Mouse (Mus musculus): Measurements from ENCODE around the gene E330034G19Rik.
"Not testable (repeated sequence)": the region's sequence is repeated elsewhere in the genome, so short reads cannot be mapped to it uniquely, and the experiment has no call there.

Gene E330034G19Rik

GRCm38 (mm10) chr14:24292914-24293313 lies at the start of gene E330034G19Rik:
TSS of gene E330034G19Rik (plus strand) at chr14:24293214.
- no peak for DNase-seq (ENCODE audit: low read depth in 1 of 2, low spot score in 2 of 2)

- no peak for DNase-seq (ENCODE audit: low read depth in 1 of 2, low spot score in 2 of 2)
Measured at GRCm38 (mm10) chr14:24244330-24245176, 48.5 kb upstream of the E330034G19Rik start.

- no peak for DNase-seq (ENCODE audit: low read depth in 1 of 2, low spot score in 2 of 2)
Measured at GRCm38 (mm10) chr14:24245177-24246081, 47.6 kb upstream of the E330034G19Rik start, which contains the start of gene Dlg5. TSS of gene Dlg5 (minus strand) at chr14:24245920.

- DNase-seq (ENCODE audit: low read depth in 1 of 2, low spot score in 2 of 2), result no peak
Measured at GRCm38 (mm10) chr14:24249926-24250325, 43.1 kb upstream of the E330034G19Rik start.

DNA sequence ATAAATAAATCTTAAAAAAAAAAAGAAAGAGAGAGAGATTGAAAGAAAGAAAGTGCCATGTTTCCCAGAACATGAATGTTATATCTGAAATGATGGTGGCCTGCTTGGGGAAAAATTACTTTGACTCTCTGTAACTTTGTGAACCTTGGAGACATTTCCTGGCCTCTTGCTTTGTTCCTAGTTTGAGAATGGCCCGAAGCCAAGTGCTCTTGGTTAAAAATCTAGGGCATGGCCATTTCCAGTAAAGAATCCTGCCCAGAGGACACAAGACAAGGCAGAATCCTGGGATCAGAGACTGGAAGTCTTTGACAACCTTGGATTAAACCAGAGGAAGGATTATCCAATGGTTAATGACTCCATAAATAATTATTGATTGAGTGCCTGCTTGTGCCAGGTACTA lies 41.7 kb upstream of the E330034G19Rik start:
- DNase-seq (ENCODE audit: low read depth in 1 of 2, low spot score in 2 of 2), result no peak

DNA sequence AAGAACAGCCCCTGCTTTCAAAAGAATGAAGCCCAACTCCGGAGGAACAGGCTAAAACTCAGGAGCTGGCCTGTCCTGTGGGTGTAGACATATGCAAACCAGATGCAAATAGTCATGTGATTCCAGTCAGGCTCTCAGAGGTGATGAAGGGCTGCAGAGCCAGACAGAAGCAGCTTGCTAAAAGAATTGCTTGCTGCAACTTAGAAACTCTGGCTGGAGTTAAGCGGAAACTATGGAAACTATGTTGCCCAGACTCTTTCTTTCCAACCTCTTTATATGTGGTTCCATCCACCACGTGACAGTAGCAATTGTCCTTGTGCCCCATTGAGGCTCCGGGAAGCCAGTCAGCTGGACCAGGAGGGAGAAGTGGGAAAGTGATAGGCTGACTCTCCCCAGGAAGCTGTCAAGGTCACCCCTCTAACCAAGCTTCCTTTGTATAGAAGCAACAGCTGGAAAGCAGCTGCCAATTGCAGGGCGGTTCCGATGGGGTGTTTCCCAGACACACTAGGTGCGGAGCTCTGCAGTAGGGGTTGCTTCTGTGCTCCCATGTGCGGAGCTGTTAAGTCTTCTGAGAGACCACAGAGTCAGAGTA lies 39.3 kb upstream of the E330034G19Rik start:
- DNase-seq (ENCODE audit: low read depth in 1 of 2, low spot score in 2 of 2), result no peak

DNA sequence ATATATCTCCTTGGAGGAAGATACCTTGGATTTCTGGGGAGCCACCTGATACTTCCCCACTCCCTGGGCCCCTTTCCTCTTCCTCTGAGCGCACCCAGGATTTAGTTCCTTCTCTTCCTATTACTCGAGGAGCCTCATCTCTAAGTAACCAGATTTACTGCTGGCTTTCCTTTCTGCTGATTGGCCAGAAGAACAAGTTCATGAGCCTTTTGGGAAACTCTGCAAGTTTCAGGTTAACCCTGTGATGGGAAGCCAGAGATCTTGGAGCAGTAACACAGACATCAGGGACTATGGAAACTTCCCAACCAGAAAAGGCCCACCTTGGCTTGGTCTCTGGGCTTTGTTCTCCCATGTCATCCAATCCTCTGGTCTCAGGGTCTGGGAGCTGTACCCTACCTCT lies 37.1 kb upstream of the E330034G19Rik start:
- no peak for DNase-seq (ENCODE audit: low read depth in 1 of 2, low spot score in 2 of 2)

GRCm38 (mm10) chr14:24260391-24260790 lies 32.6 kb upstream of the E330034G19Rik start:
- no peak for DNase-seq (ENCODE audit: low read depth in 1 of 2, low spot score in 2 of 2)

- DNase-seq (ENCODE audit: low read depth in 1 of 2, low spot score in 2 of 2), result no peak
Measured at GRCm38 (mm10) chr14:24262382-24262781, 30.6 kb upstream of the E330034G19Rik start.

DNA sequence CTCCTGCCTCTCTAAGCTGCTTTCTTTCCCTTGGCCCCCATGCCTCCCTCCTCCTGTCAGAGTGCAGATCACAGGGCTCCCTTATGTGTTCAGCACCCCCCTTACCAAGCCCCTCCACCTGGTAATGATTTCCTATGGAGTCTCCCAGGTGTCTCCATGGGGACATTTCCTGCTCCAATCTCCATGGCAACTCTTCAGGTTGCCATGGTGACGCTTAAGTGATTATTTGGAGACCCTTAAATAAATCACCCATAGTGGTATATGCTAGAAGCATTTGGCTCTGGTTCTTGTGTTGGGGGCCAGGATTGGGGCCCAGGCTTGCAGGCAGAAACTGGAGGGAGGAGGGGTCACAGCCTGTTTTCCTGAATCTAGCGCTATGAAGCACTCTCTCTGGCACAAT lies 30.1 kb upstream of the E330034G19Rik start:
- DNase-seq (ENCODE audit: low read depth in 1 of 2, low spot score in 2 of 2), result no peak

- no peak for DNase-seq (ENCODE audit: low read depth in 1 of 2, low spot score in 2 of 2)
Measured at GRCm38 (mm10) chr14:24269571-24269970, 23.4 kb upstream of the E330034G19Rik start.

- no peak for DNase-seq (ENCODE audit: low read depth in 1 of 2, low spot score in 2 of 2)
Measured at GRCm38 (mm10) chr14:24273575-24273974, 19.4 kb upstream of the E330034G19Rik start.

- DNase-seq (ENCODE audit: low read depth in 1 of 2, low spot score in 2 of 2), result no peak
Measured at GRCm38 (mm10) chr14:24275534-24275933, 17.5 kb upstream of the E330034G19Rik start.

GRCm38 (mm10) chr14:24281278-24281677 lies 11.7 kb upstream of the E330034G19Rik start:
- DNase-seq (ENCODE audit: low read depth in 1 of 2, low spot score in 2 of 2), result no peak

GRCm38 (mm10) chr14:24282276-24282675 lies 10.7 kb upstream of the E330034G19Rik start:
- no peak for DNase-seq (ENCODE audit: low read depth in 1 of 2, low spot score in 2 of 2)

- DNase-seq (ENCODE audit: low read depth in 1 of 2, low spot score in 2 of 2), result no peak
Measured at GRCm38 (mm10) chr14:24286136-24286535, 6.9 kb upstream of the E330034G19Rik start.

- no peak for DNase-seq (ENCODE audit: low read depth in 1 of 2, low spot score in 2 of 2)
Measured at GRCm38 (mm10) chr14:24290726-24291125, 2.3 kb upstream of the E330034G19Rik start.

GRCm38 (mm10) chr14:24293631-24294030 lies 617 bp downstream of the E330034G19Rik start:
- no peak for DNase-seq (ENCODE audit: low read depth in 1 of 2, low spot score in 2 of 2)

- DNase-seq (ENCODE audit: low read depth in 1 of 2, low spot score in 2 of 2), result not testable (repeated sequence)
Measured at GRCm38 (mm10) chr14:24302126-24302525, 9.1 kb downstream of the E330034G19Rik start.

DNA sequence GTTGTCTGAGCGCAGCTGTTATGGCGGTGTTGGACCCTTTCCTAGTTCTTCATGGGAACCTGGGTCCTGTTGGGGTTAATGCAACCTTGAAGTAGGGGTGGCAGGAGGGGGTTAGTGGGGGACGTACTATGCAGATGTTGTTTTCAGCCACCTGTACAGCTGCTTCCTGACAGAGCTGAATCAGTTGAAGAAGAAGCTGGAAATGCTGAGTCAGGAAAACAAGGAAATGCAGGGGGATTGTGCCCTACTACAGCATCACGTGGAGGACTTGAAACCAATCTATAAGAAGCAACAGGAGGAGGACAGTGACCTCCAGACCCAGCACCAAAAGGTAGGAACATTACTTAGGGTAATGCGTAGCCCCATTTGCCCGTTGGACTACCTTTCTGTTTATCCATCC lies 13.7 kb downstream of the E330034G19Rik start:
- no peak for DNase-seq (ENCODE audit: low read depth in 1 of 2, low spot score in 2 of 2)

DNA sequence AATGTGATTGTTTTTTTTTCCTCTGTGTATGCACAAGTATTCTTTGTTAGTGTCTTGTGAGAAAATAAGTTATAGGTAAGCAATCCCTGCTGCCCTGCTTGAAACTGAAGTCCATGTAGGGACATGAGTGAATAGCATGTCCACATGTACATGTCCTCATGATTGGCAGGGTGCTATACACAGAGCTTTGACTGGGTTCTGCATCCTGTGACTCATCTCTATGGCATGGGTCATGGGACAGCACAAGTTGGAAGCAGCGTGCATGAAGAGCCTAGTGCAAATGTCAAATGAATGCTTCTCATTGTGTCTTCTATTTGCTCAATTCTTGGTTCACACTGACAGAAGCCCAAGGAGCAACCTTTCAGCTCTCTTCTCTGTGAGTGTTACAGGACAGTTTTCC lies 14.1 kb downstream of the E330034G19Rik start:
- DNase-seq (ENCODE audit: low read depth in 1 of 2, low spot score in 2 of 2), result no peak
